Mouse (Mus musculus) spleen, adult 2 months (tissue): ENCODE results near the gene Tkt. TPM values are rescaled to one million over a fixed set of nuclear protein-coding genes. Genes with fewer than 3 reads are reported as not detected.
"Not testable (repeated sequence)": the region's sequence is repeated elsewhere in the genome, so short reads cannot be mapped to it uniquely, and the experiment has no call there.

Source experiments
- DNase-seq, 2 experiments: peaks; one replicate each; pipeline versions ENCODE4 v3.0.0 to v3.0.0-alpha.2; 2012 to 2021; ENCODE audit warnings: low spot score in 2 of 2, low read depth in 1 of 2
- H3K27ac ChIP-seq: fragments of 200-500 bp; 2 replicates; pipeline ENCODE4 v1.5.1; 2012; ENCODE audit warnings: low read length, inconsistent platforms; ENCODE audit not compliant: insufficient read depth
- H3K27me3 ChIP-seq: fragments of 200-500 bp; 2 replicates; pipeline ENCODE4 v1.6.1; 2012; ENCODE audit warnings: mild to moderate bottlenecking, moderate library complexity, low read length, inconsistent platforms; ENCODE audit not compliant: control insufficient read depth, insufficient read depth
- H3K36me3 ChIP-seq: fragments of 200-500 bp; 2 replicates; pipeline ENCODE4 v1.6.1; 2012; ENCODE audit warnings: mild to moderate bottlenecking, low read length, inconsistent platforms; ENCODE audit not compliant: control insufficient read depth, insufficient read depth
- H3K4me1 ChIP-seq: fragments of 200-500 bp; 2 replicates; pipeline ENCODE4 v1.6.1; 2011; ENCODE audit warnings: inconsistent platforms; ENCODE audit not compliant: control insufficient read depth, insufficient read depth, insufficient read length
- H3K4me3 ChIP-seq: fragments of 200-500 bp; 2 replicates; pipeline ENCODE4 v1.5.1; 2011; ENCODE audit warnings: mild to moderate bottlenecking, inconsistent platforms; ENCODE audit not compliant: insufficient read depth, insufficient read length; ENCODE audit errors: extremely low read depth
- CTCF ChIP-seq: fragments of 200-500 bp; IDR thresholded peaks from 2 replicates; pipeline ENCODE4 v1.5.1; 2011; ENCODE audit warnings: mild to moderate bottlenecking, inconsistent platforms; ENCODE audit not compliant: insufficient read depth, insufficient read length, insufficient replicate concordance; ENCODE audit errors: extremely low read depth
- POLR2A ChIP-seq: fragments of 200-500 bp; IDR thresholded peaks from 2 replicates; pipeline ENCODE4 v1.6.1; 2011; ENCODE audit warnings: low read depth, low read length, inconsistent platforms
- whole genome bisulfite sequencing: fragments of 180-500 bp; shearing (Covaris S2); methylation state at CpG from one replicate; pipeline ENCODE4 v1.1.7; 2018; 5-methylcytosine and 5-hydroxymethylcytosine counted together
- polyA plus RNA-seq: library from polyadenylated mRNA; depleted of rRNA; stranded (reverse); fragments of >200 nt; gene quantifications from 2 replicates; pipeline ENCODE4 v1.2.3, GENCODE M21; 2012

Gene Tkt
- polyA plus RNA-seq, 1 experiment: 149 TPM

- H3K36me3 ChIP-seq: no peaks in the 10 kb centered on the region
- no peak overlapping the region for H3K4me3 ChIP-seq
- no peak for DNase-seq
- no peaks in the 10 kb centered on the region for H3K27me3 ChIP-seq
- H3K4me1 ChIP-seq: no peaks in the 10 kb centered on the region
- 73% methylated on average over 6 of the region's 6 CpGs for WGBS
- no peak overlapping the region for H3K27ac ChIP-seq
- TF ChIP-seq CTCF: no peak
- TF ChIP-seq POLR2A: no peak
These were observed 14.2 kb upstream of the Tkt start for GRCm38 (mm10) chr14:30533780-30534450.

- no peaks in the 10 kb centered on the region for H3K4me1 ChIP-seq
- no peak overlapping the region for H3K4me3 ChIP-seq
- no peak overlapping the region for H3K27ac ChIP-seq
- DNase-seq: no peak
- no peaks in the 10 kb centered on the region for H3K36me3 ChIP-seq
- H3K27me3 ChIP-seq: no peaks in the 10 kb centered on the region
- TF ChIP-seq POLR2A (no peak), CTCF (no peak)
- WGBS: 89% methylated on average over 10 of the region's 10 CpGs
These were observed 6.6 kb upstream of the Tkt start for GRCm38 (mm10) chr14:30541541-30541940.

- WGBS: 92% methylated on average over 5 of the region's 5 CpGs
- not testable (repeated sequence) for H3K4me1 ChIP-seq, H3K27ac ChIP-seq, DNase-seq, H3K4me3 ChIP-seq, H3K27me3 ChIP-seq, H3K36me3 ChIP-seq
These were observed 4.8 kb upstream of the Tkt start for GRCm38 (mm10) chr14:30543331-30543730.

- H3K4me1 ChIP-seq: peaks cover 17% of the 10 kb centered on the region; the same call in 1 of the 2 replicates
These were observed 1.0 kb downstream of the Tkt start for GRCm38 (mm10) chr14:30548965-30549776.

GRCm38 (mm10) chr14:30549777-30550149 lies 1.6 kb downstream of the Tkt start:
- peak in 1 of 2 experiments; percentile 25 for DNase-seq
- Histone ChIP-seq H3K4me1 (peaks cover 17% of the 10 kb centered on the region; the same call in 1 of the 2 replicates), H3K4me3 (peak overlapping the region; percentile 70), H3K36me3 (no peaks in the 10 kb centered on the region), H3K27me3 (no peaks in the 10 kb centered on the region), H3K27ac (peak overlapping the region; percentile 85)
- WGBS: 1% methylated on average over 10 of the region's 10 CpGs
- TF ChIP-seq CTCF: no peak

More at GRCm38 (mm10) chr14:30548965-30549776, 1.0 kb downstream of the Tkt start:
- DNase-seq: peak; percentile 80 to 93
- under 1% methylated on average over 69 of the region's 69 CpGs for WGBS
- Histone ChIP-seq H3K27me3 (no peaks in the 10 kb centered on the region), H3K4me3 (peak overlapping the region; percentile 70), H3K27ac (peak overlapping the region; percentile 85), H3K36me3 (no peaks in the 10 kb centered on the region)
- TF ChIP-seq POLR2A: peak; percentile 91
- TF ChIP-seq CTCF: no peak

- TF ChIP-seq CTCF: no peak
- no peak for TF ChIP-seq POLR2A
- WGBS: 44% methylated on average over 8 of the region's 8 CpGs
- H3K27me3 ChIP-seq: no peaks in the 10 kb centered on the region
- no peak for DNase-seq
- H3K4me1 ChIP-seq: peaks cover 17% of the 10 kb centered on the region; the same call in 1 of the 2 replicates
- H3K4me3 ChIP-seq: peak overlapping the region; percentile 70
- no peaks in the 10 kb centered on the region for H3K36me3 ChIP-seq
- H3K27ac ChIP-seq: no peak overlapping the region
These were observed 2.3 kb downstream of the Tkt start for GRCm38 (mm10) chr14:30550232-30551070.
